Mouse (Mus musculus) embryo, embryonic 10.5 days (tissue): ENCODE data around the gene Nos1ap.

ENCODE experiments used
- DNase-seq: peaks from one replicate; pipeline ENCODE4 v3.0.0-alpha.2; 2015; ENCODE audit warnings: low spot score

Nos1ap gene

DNA sequence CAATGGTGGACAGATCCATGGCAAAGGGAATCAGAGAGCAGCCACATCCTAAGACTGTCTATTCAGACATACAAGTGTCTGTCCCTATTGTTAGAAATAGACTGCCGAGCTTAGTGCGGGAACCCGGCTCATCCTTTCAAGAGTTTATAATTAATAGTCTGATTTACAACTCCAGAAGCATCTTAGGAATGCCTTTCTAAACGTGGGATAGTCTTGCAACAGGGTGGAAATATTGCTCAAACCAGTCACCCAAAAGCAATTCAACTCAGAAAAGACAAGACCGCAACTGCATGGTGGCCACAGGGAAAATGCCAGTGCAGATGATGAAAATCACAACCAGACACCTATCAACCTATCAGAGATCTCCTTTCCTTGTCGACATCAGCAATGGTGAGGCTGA is 173.5 kb downstream of the Nos1ap start:
- no peak for DNase-seq

DNA sequence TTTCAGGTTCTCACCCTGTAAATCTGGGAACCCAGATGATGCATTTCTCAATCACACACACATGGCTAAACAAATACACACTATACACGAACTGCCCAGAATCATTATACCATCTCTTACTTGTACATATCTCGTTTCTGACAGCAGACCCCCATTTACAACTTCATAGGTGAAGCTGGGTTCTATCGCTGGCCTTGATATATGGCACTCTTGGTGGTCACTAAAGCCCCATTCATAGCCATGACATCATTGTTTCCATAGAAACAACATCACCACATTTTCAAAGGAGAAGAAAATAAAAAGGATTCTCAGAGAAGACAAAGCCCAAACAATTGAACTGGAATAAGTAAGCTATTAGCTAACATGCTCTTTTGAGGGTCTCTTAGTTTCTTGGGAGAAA is 174.3 kb downstream of the Nos1ap start:
- DNase-seq: peak; percentile 62

DNA sequence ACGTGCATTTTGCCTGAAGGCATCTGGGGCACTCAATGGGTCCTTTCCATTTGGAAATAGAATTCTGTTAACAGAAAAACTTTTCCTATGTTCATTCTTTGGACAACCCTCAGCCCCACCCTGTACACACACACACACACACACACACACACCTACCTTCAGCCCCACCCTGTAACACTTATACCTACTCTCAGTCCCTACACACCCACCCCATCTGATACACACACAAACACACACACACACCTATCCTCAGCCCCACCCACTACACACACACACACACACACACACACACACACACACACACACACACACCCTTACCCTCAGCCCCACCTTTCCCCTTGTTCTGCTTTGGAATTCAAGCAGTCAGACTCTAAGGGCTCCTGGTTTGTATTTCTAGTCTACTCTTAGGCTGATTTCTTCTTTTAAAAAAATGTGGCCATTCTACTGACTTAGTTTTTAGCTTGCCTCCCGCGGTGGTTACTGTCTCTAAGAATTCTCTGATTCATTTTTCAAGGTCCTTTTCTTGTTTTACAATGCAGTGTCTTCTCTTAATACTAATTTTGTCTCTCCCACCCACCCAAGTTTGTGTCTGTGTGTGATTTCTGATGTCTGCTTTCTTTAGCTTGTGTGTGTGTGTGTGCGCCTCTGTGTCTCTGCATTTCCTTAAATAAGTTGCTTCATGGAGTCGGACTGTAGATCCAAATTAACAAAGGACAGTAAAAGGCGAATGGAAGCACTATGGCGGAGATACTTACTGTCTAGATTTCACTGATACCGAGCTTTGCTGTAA is 179.1 kb downstream of the Nos1ap start:
- DNase-seq: no peak

DNA sequence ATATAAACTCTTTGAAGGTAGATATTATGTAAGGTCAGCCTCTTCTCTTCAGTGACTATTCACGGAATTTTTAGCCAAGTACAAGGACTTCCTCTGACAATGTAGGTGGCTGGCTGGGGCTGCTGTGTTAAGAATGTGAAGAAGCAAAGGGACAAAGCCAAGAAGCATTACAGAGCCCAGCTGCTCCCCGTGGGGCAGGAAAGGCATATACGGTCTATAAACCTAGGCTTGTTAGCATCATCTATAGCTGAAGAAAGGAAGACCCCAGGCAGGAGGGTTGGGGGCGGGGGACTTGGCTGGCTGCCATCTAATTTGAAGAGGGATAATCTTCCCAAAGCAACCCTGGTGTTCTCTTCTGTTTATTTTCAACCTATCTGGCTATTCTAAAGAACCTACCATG is 180.6 kb downstream of the Nos1ap start:
- DNase-seq: no peak

DNA sequence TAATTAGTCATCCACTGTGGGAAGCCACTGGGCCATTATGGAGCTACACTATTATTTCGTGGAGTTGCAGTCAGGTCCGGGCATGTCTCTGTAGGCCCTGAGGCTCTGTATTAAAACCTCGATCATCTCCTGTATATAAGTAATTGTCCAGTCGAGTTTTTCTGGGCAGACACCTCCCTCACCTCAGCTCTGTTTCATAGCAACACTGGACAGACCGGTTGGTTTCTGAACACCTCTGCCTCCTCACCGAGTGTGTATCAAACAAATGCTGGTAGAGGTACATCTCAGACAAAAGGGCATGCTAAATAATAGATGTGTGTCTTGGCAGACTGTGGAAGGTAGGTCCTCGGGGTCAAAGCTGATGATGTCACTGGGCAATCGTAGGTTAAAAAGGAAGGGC is 182.7 kb downstream of the Nos1ap start:
- DNase-seq: no peak

DNA sequence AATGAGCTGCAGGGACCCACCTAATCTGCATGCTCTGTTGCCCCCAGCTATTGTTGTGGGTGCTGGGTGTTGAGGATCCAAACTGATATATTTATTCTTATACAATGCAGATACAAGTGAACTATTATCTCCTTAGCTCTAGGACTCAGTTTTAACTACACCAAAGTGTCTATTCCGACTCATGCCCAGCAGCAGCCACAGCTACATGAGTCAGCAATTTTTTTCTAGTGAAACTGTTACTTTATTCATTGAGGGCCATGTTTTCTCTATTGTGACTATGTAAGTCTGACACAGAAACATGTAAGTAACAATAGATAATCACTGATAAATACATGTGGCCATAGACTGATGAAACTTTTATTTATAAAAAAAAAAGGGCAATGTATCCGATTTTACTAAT is 184.5 kb downstream of the Nos1ap start:
- DNase-seq: no peak

DNA sequence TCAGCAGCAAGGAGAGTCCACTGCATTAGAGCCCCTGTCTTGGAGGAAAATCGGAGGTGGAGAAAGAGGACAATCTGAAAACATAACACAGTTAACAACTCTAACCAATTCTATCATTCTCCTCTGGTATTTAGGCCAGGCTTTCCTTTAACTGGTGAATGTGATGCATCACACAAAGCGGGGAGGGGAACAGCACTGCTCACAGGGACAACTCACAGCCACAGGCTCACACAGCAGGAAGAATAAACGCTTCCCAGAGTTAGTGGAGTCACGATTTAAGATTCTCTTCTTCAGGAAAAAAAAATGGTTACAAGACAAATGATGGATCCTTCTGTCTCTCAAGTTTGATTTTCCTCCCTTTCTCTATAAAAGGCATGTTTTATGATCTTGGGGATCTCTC is 187.0 kb downstream of the Nos1ap start:
- no peak for DNase-seq

DNA sequence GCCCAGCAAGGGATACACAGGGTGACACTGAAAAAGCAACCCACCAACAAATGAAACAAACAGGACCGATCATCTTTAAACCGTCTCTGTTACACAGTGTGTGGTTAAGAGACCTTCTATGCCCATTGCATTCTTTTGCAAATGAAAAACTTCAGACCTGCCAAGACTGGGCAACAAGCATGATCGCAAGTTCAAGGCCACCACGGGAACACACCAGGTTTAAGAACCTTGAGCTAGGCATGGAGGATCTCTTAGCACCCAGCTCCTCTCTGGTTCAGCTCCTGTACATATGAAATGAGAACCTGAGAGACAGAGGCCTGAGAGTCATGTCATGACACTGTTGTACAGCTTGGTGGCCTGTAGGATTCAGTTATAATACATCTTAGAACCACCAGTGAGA is 190.8 kb downstream of the Nos1ap start:
- no peak for DNase-seq

DNA sequence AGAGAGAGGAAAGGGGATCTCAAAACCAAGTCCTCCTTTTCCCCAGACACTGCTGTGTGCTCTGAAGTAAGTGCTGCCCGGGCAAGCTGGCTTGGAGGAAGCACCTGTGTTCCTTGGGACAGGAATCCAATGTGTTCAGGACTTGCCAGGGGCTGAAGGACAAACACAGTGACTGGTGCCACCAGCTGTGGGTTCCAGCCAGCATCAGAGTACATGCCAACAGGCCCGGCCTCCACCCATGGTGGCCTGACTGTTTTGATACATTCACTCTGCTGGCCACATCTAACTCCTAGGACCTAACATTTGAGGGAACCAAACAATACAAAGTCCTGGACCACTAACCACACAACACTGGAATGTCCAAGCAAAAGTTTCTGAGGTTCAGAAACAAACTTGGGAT is 194.6 kb downstream of the Nos1ap start:
- DNase-seq: no peak

DNA sequence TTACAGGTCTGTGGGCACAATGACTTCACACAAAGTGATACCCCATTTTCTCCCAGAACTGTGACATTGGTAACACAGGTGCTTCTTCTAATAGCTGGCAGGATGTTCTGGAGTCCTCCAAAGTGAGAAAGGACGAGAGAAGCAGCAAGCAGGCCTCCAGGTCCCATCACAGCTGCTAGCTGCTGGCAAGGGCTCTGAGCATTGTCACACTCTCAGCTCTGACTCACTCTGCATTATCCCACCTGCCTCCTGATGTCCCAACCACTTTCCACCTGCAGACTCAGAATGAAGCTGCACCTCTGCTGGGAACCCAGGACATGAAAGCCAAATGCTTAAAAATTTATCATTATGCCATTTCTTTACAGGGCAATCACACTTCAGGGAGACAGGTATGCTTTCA is 195.0 kb downstream of the Nos1ap start:
- DNase-seq: no peak

DNA sequence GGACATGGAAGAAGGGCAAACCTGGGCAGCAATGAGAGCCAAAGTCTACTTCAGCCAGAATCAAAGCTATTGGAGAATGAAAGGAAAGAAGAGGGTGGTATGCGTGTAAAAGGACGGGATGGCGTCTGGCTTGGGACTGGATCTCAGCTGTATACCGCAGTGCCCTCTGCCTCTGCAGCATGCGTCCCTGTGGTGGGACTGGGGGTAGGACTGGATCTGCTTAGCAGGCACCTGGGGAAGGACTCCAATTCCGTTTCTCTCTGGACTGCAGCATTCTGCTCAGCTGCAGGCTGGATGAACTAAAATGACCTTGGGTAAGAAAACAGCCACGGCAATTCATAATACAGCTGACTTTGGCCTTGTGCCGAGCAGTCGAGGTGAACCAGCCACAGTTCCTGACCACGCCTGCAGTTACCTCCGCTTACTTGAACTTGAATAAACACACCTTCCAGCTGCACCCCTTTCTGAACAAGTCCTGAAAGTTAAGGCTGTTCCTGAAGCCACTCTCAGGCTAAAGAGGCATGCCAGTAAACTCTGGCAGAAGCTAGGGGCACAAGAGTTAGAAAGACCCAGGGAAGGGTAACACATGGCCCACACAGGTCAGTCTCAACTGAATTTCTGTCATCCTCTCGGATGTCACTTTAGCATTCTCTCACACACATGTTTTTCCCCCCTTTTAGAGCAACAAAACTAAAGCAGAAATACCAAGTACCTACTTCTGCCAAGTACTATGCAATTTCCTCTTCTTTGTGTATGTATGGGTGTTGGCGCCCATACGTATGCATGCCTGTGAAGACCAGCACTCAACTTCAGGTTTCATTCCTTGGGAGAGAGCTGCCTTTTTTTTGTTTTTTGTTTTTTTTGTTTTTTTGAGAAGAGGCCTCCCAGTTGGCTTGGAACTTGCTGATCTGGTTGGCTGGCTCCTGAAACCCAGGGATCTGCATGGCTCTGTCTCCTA is 196.6 kb downstream of the Nos1ap start:
- no peak for DNase-seq

DNA sequence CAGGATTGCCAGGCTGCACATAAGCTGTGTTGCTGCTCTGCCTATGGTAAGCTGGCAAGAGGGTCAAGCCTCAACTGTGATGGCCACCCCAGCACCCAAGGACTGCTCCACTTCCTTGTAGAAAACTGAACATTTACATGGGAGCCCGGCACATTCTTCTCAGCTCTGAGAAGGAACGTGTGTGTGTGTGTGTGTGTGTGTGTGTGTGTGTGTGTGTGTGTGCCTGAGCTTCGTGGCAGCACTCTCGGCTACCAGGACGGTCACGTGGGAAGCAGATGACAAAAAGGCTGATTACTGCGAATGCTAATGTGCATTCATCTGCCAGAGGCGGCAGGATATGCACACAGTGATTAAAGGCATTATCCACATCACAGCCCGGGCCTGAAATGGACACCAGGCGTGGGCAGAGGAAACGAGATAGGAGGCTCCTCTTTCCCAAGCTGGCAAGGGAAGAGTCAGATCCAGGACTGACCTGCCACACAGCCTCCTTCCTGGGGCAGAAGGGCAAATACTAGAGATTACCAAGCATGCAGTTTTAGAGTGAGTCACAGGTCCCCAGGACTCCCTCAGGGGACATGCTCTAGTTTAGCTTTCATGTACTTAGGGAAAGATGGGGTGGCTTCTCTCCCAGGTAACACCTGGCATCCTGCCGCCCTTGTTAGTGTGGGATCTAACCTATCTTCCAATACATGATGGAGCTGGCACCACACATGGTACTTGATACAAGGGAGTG is 202.3 kb downstream of the Nos1ap start:
- no peak for DNase-seq

DNA sequence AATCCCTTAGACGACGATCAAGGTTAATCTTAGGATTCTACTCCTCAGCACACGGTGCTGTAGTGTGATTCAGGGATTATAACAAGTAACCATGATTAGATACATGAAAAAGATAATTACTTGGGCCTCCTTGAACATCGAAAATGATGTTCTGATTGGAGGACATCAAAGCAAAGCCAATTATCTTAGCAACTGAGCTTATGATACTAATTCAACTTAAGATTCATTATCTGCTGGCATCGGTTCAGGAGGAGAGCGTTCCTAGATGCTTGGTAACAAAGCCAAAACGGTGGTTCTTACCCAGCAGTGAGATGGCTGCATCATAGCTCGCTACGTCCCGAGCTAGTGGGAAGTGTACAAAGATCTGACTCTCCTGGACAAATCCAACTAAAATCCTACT is 204.2 kb downstream of the Nos1ap start:
- no peak for DNase-seq

DNA sequence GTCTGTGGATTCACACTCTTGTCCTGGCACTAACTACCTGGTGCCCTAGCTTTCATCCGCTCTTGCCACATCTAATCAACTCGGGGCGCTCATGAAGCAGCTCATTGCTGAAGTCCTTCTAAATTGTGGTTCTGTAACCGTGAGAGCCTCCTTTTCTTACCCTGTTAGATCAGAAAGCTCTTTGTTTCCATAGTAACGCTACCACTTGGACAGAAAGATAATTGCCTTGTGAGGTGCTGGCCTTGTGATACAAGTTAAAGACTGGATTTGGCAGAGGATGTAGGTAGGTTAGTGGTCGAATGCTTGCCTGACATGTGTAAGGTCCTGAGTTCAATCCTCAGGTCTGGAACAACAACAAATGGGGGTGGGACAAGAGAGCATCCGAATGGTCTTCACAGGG is 206.1 kb downstream of the Nos1ap start:
- DNase-seq: no peak

DNA sequence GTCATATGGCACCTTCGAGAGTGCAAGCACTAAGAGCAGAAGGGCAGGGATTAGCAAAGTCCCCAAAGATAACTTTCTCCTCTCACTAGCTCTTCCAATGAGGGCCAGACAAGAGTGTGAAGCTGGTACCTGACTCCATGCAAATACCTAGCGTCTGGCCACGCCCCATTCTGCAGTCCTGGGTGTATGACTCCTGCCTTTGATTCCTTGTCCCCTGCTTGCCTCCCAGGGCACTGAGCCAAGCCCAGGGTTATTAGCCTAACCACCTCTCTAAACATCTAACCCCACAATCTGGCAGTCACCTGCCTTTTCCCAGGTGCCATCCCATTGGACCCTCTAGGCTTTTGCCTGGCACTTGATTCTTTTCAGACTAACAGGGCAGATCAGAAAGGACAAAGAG is 208.2 kb downstream of the Nos1ap start:
- DNase-seq: no peak

DNA sequence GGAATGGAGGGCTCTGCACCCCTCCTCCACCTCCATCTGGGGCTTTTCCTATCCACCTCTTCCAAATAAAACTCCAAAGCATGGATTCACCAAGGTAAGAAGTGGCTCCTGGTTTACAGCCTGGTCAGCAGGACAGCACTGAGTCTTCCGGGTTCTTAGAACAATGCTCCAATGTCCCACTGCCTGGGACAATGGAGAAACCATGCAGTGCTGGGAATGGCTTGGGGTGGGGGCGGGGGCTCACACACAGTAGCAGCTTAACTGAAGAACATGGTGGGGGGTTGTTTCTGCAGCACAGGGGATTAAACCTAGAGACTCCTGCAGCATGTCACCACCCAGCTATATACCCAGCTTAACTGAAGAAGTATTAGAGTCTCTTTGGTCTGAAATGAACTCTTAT is 209.2 kb downstream of the Nos1ap start:
- no peak for DNase-seq

DNA sequence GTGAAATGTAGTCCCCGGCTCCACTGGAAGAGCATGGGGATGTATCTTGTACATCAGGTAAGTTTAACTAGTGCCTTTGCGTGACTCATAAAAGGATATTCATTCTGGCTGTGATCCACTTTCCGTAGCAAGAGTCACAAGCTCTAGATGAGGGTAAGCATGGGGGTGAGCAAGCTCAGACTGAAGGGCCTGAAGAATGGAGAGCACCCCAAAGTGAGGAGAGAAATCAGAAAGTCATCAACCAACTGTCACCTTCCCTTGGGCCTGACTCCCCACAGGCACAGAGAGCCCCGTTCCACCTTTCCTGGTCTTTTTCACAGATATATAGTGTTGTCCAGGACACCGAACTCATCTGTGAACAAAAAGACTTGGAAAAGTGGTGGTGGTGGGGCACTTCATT is 213.9 kb downstream of the Nos1ap start:
- DNase-seq: no peak

DNA sequence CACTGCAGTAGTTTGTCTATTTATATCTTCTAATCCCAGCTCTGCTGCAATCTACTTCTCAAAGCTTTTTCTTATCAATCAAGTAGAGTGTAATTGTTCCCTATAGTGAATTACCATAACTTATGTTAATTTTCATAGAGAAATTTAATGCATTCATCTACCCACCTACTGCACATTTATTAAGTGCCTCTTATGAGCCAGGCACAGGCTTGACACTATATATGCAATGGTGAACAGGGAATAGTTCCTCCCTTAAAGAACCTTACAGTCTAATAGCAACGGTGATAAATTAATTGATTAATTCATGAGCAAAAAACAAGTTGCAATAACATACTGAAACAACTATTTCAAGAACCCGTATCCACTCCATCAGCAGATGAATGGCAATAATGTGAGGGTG is 215.9 kb downstream of the Nos1ap start:
- no peak for DNase-seq

DNA sequence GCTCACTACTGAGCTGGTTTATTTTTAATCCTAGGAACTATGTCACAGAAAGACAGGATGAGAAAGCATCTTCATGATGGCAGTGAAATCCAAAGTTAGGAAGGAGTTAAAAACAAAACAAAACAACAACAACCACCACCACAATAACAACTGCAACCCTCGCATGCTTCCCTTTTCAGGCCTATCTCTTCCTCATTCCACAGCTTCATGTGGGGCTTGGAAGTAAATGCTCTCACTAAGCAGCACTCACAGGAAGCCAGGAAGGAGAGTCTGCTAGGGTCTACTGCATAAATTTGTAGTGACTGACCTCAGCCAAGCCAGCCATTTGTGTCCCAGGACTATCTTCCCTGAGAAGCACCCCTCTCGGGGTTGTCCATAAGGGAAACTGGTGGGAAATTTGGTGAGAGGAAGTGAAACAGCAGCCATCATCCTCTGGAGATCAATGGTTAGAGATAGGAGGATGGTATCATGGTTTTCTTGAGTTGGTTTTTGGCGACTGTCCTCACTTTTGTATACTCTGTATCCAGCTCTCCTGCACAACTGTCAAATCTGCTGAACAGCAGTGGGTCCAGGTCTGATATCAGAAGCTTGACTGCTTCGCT is 218.4 kb downstream of the Nos1ap start:
- DNase-seq: no peak

DNA sequence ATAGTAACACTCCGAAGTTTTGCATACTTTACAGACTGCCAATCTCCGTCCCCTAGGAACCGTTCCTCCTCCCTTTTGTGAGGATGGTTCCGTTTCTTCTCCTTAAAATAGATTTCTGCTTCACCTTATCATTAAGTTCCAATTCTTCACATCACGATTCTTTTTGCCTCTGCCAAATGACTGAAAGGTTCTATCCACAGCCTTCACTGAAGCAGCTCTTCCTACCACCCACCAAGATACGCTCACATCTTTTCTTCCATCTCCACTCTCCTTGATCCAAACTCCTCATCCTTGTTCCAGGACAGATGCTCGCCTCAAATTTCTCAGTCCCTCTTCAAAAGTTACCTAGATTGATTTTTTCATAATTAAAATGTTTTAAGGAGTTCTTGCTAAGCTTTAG is 220.8 kb downstream of the Nos1ap start:
- DNase-seq: no peak

DNA sequence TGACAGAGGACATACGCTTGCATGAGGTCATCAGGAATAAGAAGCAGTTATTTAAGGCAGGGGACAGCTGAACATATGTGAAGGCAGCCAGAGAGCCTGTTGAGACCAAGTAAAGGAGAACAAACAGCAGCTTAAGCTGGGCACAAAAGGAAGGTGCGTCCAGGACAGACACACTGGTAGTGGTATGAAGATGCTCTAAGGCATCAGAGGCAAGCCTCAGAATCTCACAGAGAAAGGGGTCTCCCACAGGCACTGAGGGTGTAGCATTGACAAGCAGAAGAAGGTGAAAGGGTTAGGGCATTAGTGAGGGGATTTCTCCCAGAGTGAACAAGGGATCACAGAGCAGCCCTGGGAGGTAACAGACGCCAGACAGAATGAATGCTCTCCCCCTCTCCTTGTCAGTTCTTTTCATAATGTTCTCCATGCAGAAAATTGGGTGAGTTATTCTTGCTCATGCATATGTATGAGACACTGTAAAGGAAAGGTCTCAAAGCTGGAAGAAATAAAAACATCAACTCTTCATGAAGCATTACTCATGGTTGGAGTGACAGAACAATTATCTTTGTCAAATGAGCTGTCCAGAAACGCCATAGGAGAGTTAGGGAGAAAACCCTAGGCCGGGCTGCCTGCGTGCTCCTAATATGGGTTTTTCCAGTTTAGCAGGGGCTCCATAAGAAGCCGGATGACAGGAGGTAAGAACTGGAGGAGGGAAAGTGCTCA is 222.5 kb downstream of the Nos1ap start:
- peak; percentile 57 for DNase-seq

DNA sequence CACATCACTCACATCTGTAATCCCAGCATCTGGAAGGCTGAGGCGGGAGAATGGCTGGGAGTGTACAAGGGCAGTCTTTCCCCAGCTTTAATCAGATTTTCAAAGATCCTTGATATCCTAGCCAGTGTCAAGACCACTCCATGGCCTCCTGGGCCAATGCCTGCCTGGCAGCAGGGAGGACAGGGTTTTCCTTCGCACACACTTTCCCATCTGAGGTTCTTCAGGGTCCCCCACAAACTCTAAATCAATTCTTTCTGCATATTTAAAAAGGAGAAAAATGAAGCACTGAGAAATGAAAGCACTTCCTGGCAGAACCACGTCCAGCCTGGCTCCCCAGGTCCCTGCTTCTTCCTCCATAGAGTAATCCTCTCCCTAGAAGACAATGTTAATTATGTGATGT is 225.9 kb downstream of the Nos1ap start:
- DNase-seq: no peak
